21 mouse cellular contexts compared by ENCODE assay signal in the genomic region with DNA sequence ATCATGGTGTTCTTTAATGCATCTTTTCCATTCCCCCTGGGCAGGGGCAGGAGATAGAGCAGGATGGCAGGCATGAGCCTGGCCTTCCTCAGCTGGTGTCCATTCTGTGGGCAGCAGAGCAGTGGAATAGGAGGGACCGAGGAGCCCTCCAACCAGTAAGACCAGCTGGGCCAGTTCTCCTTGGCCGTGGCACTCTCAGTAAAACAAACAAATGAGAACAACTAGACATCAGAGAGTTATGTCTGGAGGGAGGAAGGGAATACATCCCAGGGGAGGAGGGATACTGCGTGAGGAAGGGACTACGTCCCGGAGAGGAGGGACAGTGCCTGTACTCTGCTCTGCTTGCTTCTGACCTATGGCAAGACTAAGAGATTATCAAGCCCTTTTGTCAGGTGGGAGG. TPM values are rescaled to one million over a fixed set of nuclear protein-coding genes. Genes with fewer than 3 reads are reported as not detected.
DNase-seq lines count a peak whose midpoint lies in the region; ATAC-seq and TF ChIP-seq lines count a peak whose summit lies in the region.
"Had no signal": no experiment of that assay in that cellular context is flagged by ENCODE, and none has a peak within 500 bp of the region (broad histone marks: within the 10 kb centered on the region; RNA-seq: fewer than 3 reads in every experiment).

No protein-coding gene starts in this region.

- H3K27me3 ChIP-seq in intestine, embryonic 14.5 days (replicated peaks; ENCODE audit: control insufficient read depth, insufficient read depth, low read length) = no peaks in the 10 kb centered on the region
- H3K27me3 ChIP-seq in intestine, postnatal 0 days (replicated peaks; ENCODE audit: control insufficient read depth, insufficient read depth, low read length) = no peaks in the 10 kb centered on the region
- no peaks in the 10 kb centered on the region for H3K27me3 ChIP-seq in embryonic facial prominence, embryonic 14.5 days (replicated peaks; ENCODE audit: control insufficient read depth, insufficient read depth, low read length)
- no peaks in the 10 kb centered on the region for H3K27me3 ChIP-seq in lung, embryonic 15.5 days
- no peaks in the 10 kb centered on the region for H3K27me3 ChIP-seq in stomach, embryonic 14.5 days (ENCODE audit: control insufficient read depth, insufficient read depth, low read length)
- H3K27me3 ChIP-seq: CH12.LX; embryonic facial prominence, embryonic 13.5 days; midbrain, embryonic 12.5 days had no signal

- TF ChIP-seq CTCF in intestine, postnatal 0 days (IDR thresholded peaks at IDR 0.05; ENCODE audit: low read depth) = no peak

- H3K36me3 ChIP-seq in intestine, embryonic 14.5 days (ENCODE audit: control insufficient read depth, insufficient read depth, low read length) = no peaks in the 10 kb centered on the region
- no peaks in the 10 kb centered on the region for H3K36me3 ChIP-seq in intestine, postnatal 0 days (ENCODE audit: control insufficient read depth, insufficient read depth)
- H3K36me3 ChIP-seq in embryonic facial prominence, embryonic 14.5 days (ENCODE audit: control insufficient read depth, insufficient read depth, low read length) = no peaks in the 10 kb centered on the region
- H3K36me3 ChIP-seq in lung, embryonic 15.5 days = no peaks in the 10 kb centered on the region
- no peaks in the 10 kb centered on the region for H3K36me3 ChIP-seq in stomach, embryonic 14.5 days (ENCODE audit: control insufficient read depth, insufficient read depth, low read length)
- H3K36me3 ChIP-seq: embryonic facial prominence, embryonic 13.5 days; midbrain, embryonic 12.5 days had no signal

- H3K27ac ChIP-seq in intestine, embryonic 14.5 days (ENCODE audit: low read depth) = no peak overlapping the region
- H3K27ac ChIP-seq in intestine, postnatal 0 days (ENCODE audit: low read depth, low read length) = no peak overlapping the region
- no peak overlapping the region for H3K27ac ChIP-seq in embryonic facial prominence, embryonic 14.5 days (replicated peaks; ENCODE audit: low read depth, low read length)
- peak overlapping the region; percentile 8; the same call in 1 of the 2 replicates for H3K27ac ChIP-seq in lung, embryonic 15.5 days
- H3K27ac ChIP-seq in stomach, embryonic 14.5 days (ENCODE audit: low read length) = no peak overlapping the region
- H3K27ac ChIP-seq: embryonic facial prominence, embryonic 13.5 days; macrophage; midbrain, embryonic 12.5 days had no signal

- 33% methylated on average over 5 of the region's 5 CpGs for WGBS in intestine, embryonic 14.5 days
- 11% methylated on average over 5 of the region's 5 CpGs for WGBS in intestine, postnatal 0 days
- WGBS in embryonic facial prominence, embryonic 14.5 days = 62% methylated on average over 5 of the region's 5 CpGs
- 26% methylated on average over 5 of the region's 5 CpGs for WGBS in lung, embryonic 15.5 days
- 47% methylated on average over 5 of the region's 5 CpGs for WGBS in stomach, embryonic 14.5 days

- peak; percentile 76 for ATAC-seq in intestine, embryonic 14.5 days (replicated peaks; ENCODE audit: low FRiP score, low TSS enrichment, low read depth)
- no peak for ATAC-seq in intestine, postnatal 0 days
- no peak for ATAC-seq in embryonic facial prominence, embryonic 14.5 days (ENCODE audit: low read depth)
- peak; percentile 72 for ATAC-seq in lung, embryonic 15.5 days (ENCODE audit: borderline replicate concordance, extremely low read depth, low FRiP score, low TSS enrichment)
- peak; percentile 47 for ATAC-seq in stomach, embryonic 14.5 days (ENCODE audit: insufficient number of reproducible peaks, insufficient read depth, low FRiP score, low read depth)
- no peak for ATAC-seq in monocyte, adult 5-6 weeks (replicated peaks; ENCODE audit: insufficient number of reproducible peaks, low FRiP score, low TSS enrichment, poor library complexity, severe bottlenecking)
- ATAC-seq: forebrain, postnatal 0 days had no signal

- DNase-seq in intestine, embryonic 14.5 days (ENCODE audit: low spot score) = no peak
- peak; percentile 28 for DNase-seq in embryonic facial prominence, embryonic 14.5 days (ENCODE audit: low spot score)
- DNase-seq in adrenal gland, adult 2 months = no peak
- DNase-seq in heart, adult 9 months (ENCODE audit: low spot score in 2 of 2) = no peak
- DNase-seq: adrenal gland, postnatal 25 days; cerebellum, adult 2 months; forebrain, postnatal 0 days; heart, postnatal 4 days; kidney, postnatal 4 days; layer of hippocampus, postnatal 36 days; left cerebral cortex, postnatal 4 days; thymus, postnatal 14 days had no signal

- H3K4me1 ChIP-seq in intestine, embryonic 14.5 days (replicated peaks; ENCODE audit: control insufficient read depth, insufficient read depth, low read length) = peaks cover 3% of the 10 kb centered on the region
- no peaks in the 10 kb centered on the region for H3K4me1 ChIP-seq in intestine, postnatal 0 days (replicated peaks; ENCODE audit: control insufficient read depth, insufficient read depth, low read length)
- no peaks in the 10 kb centered on the region for H3K4me1 ChIP-seq in embryonic facial prominence, embryonic 14.5 days (ENCODE audit: control insufficient read depth, insufficient read depth, low read length)
- 0 out of 2 replicates have a peak, but pooled peaks cover 9% of the 10 kb centered on the region for H3K4me1 ChIP-seq in lung, embryonic 15.5 days
- H3K4me1 ChIP-seq in stomach, embryonic 14.5 days (ENCODE audit: control insufficient read depth, insufficient read depth, low read length) = 0 out of 2 replicates have a peak, but pooled peaks cover 4% of the 10 kb centered on the region
- H3K4me1 ChIP-seq: embryonic facial prominence, embryonic 13.5 days; midbrain, embryonic 12.5 days had no signal

- no peak overlapping the region for H3K4me3 ChIP-seq in intestine, embryonic 14.5 days (ENCODE audit: low read depth, low read length)
- H3K4me3 ChIP-seq in intestine, postnatal 0 days (ENCODE audit: low read depth, low read length) = no peak overlapping the region
- H3K4me3 ChIP-seq in embryonic facial prominence, embryonic 14.5 days (ENCODE audit: low read depth, low read length) = no peak overlapping the region
- no peak overlapping the region for H3K4me3 ChIP-seq in lung, embryonic 15.5 days
- H3K4me3 ChIP-seq in stomach, embryonic 14.5 days (ENCODE audit: low read depth, low read length) = no peak overlapping the region
- H3K4me3 ChIP-seq: embryonic facial prominence, embryonic 13.5 days; midbrain, embryonic 12.5 days; myocyte had no signal

- no peak overlapping the region for H3K4me2 ChIP-seq in intestine, embryonic 14.5 days (ENCODE audit: low read length)
- no peak overlapping the region for H3K4me2 ChIP-seq in intestine, postnatal 0 days (replicated peaks; ENCODE audit: low read depth)
- no peak overlapping the region for H3K4me2 ChIP-seq in embryonic facial prominence, embryonic 14.5 days (ENCODE audit: low read depth, low read length)
- H3K4me2 ChIP-seq in lung, embryonic 15.5 days = peak overlapping the region; percentile 3; the same call in 1 of the 2 replicates
- no peak overlapping the region for H3K4me2 ChIP-seq in stomach, embryonic 14.5 days (replicated peaks; ENCODE audit: low read depth, low read length)
- H3K4me2 ChIP-seq: embryonic facial prominence, embryonic 13.5 days; midbrain, embryonic 12.5 days had no signal

- no peak overlapping the region for H3K9ac ChIP-seq in intestine, embryonic 14.5 days (ENCODE audit: low read length)
- no peak overlapping the region for H3K9ac ChIP-seq in intestine, postnatal 0 days (ENCODE audit: low read depth, low read length)
- H3K9ac ChIP-seq in embryonic facial prominence, embryonic 14.5 days (ENCODE audit: low read depth, low read length) = no peak overlapping the region
- no peak overlapping the region for H3K9ac ChIP-seq in lung, embryonic 15.5 days
- H3K9ac ChIP-seq in stomach, embryonic 14.5 days (replicated peaks; ENCODE audit: low read depth, low read length) = no peak overlapping the region
- H3K9ac ChIP-seq: embryonic facial prominence, embryonic 13.5 days; forebrain, postnatal 0 days; midbrain, embryonic 12.5 days had no signal

- H3K9me3 ChIP-seq in intestine, embryonic 14.5 days (ENCODE audit: control insufficient read depth, low read length) = no peaks in the 10 kb centered on the region
- H3K9me3 ChIP-seq in intestine, postnatal 0 days (ENCODE audit: control insufficient read depth) = no peaks in the 10 kb centered on the region
- H3K9me3 ChIP-seq in embryonic facial prominence, embryonic 14.5 days (ENCODE audit: control insufficient read depth, low read length) = no peaks in the 10 kb centered on the region
- no peaks in the 10 kb centered on the region for H3K9me3 ChIP-seq in lung, embryonic 15.5 days
- no peaks in the 10 kb centered on the region for H3K9me3 ChIP-seq in stomach, embryonic 14.5 days (ENCODE audit: control insufficient read depth, low read depth, low read length)
- H3K9me3 ChIP-seq: embryonic facial prominence, embryonic 13.5 days; midbrain, embryonic 12.5 days had no signal

RNA-seq across cellular contexts. Expression of a gene that starts 12.0 kb away (rescaled TPM):
- 81.4 and 94.0 TPM in 2 replicates for polyA plus RNA-seq in intestine, embryonic 14.5 days (2014; fragmentation: Nextera tagmentation; extraction: Ambion mirVana)
- polyA plus RNA-seq in intestine, postnatal 0 days (2015; fragmentation: Nextera tagmentation; extraction: Ambion mirVana) = 8.9 and 9.9 TPM in 2 replicates
- polyA plus RNA-seq in embryonic facial prominence, embryonic 14.5 days (2014; fragmentation: Nextera tagmentation; extraction: Ambion mirVana) = 53.4 and 65.0 TPM in 2 replicates
- polyA plus RNA-seq in lung, embryonic 15.5 days (2015; fragmentation: Nextera tagmentation; extraction: Ambion mirVana) = 114 and 115 TPM in 2 replicates
- polyA plus RNA-seq in stomach, embryonic 14.5 days (2014; fragmentation: Nextera tagmentation; extraction: Ambion mirVana) = 80.4 and 81.2 TPM in 2 replicates
- 1 to 10 TPM; 2.8 to 4.6 TPM for total RNA-seq in adrenal gland, adult 2 months (2021)
- 1.0 and 1.1 TPM in 2 replicates for polyA plus RNA-seq in adrenal gland, adult 2 months (2012; rRNA removed)
- 9.5 to 15.1 TPM (median 11.3 TPM) in 3 replicates for total RNA-seq in monocyte, adult 5-6 weeks (2017)

RNA-seq across cellular contexts. Expression of a gene that starts 36.5 kb away (rescaled TPM):
- 4.9 and 5.0 TPM in 2 replicates for polyA plus RNA-seq in intestine, embryonic 14.5 days (2014; fragmentation: Nextera tagmentation; extraction: Ambion mirVana)
- 1.4 and 1.7 TPM in 2 replicates for polyA plus RNA-seq in intestine, postnatal 0 days (2015; fragmentation: Nextera tagmentation; extraction: Ambion mirVana)
- 5.6 and 7.6 TPM in 2 replicates for polyA plus RNA-seq in embryonic facial prominence, embryonic 14.5 days (2014; fragmentation: Nextera tagmentation; extraction: Ambion mirVana)
- 5.5 and 8.5 TPM in 2 replicates for polyA plus RNA-seq in lung, embryonic 15.5 days (2015; fragmentation: Nextera tagmentation; extraction: Ambion mirVana)
- polyA plus RNA-seq in stomach, embryonic 14.5 days (2014; fragmentation: Nextera tagmentation; extraction: Ambion mirVana) = 7.7 and 8.2 TPM in 2 replicates
- total RNA-seq in adrenal gland, adult 2 months (2021) = 10 to 100 TPM in 1 of 2 experiments, 1 to 10 TPM in 1; 8.9 to 15.9 TPM
- polyA plus RNA-seq in adrenal gland, adult 2 months (2012; rRNA removed) = 29.6 and 31.1 TPM in 2 replicates
- 21.5 to 42.1 TPM (median 35.4 TPM) in 3 replicates for total RNA-seq in monocyte, adult 5-6 weeks (2017)

Comparison
In these comparisons a context has a peak if more than half of its experiments do, and no peak if none do; other contexts are left out.
1. ATAC-seq: peak in intestine, embryonic 14.5 days (single experiment), lung, embryonic 15.5 days (single experiment) and stomach, embryonic 14.5 days (single experiment); none in intestine, postnatal 0 days (single experiment), embryonic facial prominence, embryonic 14.5 days (single experiment) and monocyte, adult 5-6 weeks (single experiment).